Mouse (Mus musculus) central nervous system, embryonic 18 days (tissue): ENCODE results near the gene Yars2. TPM values are rescaled to one million over a fixed set of nuclear protein-coding genes. Genes with fewer than 3 reads are reported as not detected.

ENCODE experiments used
- polyA plus RNA-seq: library from polyadenylated mRNA; depleted of rRNA; stranded (reverse); fragments of >200 nt; gene quantifications from 2 replicates; pipeline ENCODE4 v1.2.3, GENCODE M21; 2012; rRNA removed

Gene Yars2
- polyA plus RNA-seq, result 25.3 and 27.0 TPM in 2 replicates

DNA sequence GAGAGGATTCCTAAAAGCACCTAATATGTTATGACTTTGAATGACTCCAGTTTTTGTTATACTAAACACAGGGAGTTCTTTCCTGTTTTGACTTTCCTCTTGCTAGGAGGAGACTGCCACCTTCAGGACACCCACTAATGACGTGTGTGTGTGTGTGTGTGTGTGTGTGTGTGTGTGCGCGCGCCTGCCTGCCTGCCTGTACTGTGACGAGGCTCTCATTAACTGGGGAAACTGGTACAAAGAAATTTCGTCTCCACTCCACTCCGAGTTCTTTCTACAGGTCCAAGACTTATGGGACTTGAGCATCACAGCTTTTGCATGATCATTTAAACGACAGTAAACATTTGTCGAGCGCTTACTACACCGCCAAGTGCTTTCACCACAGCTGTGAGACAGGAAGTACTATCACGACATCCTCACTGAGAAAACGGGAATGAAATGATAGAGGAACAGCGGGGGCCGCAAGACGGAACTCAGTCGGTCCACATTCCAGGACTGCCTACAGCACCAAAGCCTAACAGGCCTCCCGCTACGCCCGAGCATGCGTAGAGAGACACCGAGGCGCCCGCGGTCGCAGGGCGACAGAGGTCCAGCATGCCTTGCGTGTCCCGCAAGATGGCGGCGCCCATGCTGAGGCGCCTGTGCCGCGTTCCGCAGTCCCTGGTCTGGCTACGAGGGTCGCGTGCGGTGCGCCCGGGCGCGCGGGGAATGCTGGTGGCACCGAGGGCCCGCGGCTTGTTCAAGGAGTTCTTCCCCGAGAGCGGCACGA, at the start of gene Yars2:
TSS of gene Yars2 (plus strand) at position 597 of the 769 bp plus-strand sequence.

DNA sequence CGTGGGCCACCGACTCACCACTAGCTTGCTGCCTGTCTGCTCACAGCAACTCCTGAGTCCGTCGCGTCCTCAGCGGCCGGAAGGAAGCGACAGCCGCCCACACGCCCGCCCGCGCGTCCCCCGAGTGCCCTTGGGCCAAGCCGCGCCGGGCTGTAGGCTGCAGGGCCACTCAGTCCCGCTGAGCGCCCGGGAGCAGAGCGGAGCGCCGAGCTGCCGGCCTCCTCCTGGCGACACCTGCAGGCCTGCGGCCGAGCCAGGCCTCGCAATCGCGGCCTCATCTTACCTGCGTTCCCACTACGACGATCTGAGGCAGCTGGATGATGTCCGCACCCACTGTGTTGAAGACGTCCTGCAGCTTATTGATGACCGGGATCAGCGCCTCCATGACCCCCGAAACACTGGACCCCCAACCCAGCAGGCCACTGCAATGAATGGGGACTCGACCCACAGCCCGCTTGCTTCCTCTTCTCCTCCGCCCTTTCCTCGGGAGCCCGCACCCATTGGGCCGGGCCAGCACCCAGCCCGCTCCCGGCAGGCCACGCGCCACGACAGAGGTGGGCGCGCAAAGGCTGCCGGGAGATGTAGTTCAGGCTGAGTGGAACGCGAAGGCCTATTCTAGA, 55.8 kb downstream of the Yars2 start, which contains the start of gene Dnm1l:
TSS of gene Dnm1l (minus strand) at position 479 of the 620 bp plus-strand sequence.

Other genes starting within 250 kb of the Yars2 start
- 1.6 and 2.2 TPM in 2 replicates for gene Pkp2, start 89.6 kb upstream of the Yars2 start, polyA plus RNA-seq
- 92.4 and 95.4 TPM in 2 replicates for gene Dnm1l, start 56.0 kb downstream of the Yars2 start, polyA plus RNA-seq